Comparison of ENCODE assay signal across 9 mouse cellular contexts in genomic region chr16:90676920-90677574, GRCm38 (mm10). TPM values are rescaled to one million over a fixed set of nuclear protein-coding genes. Genes with fewer than 3 reads are reported as not detected.
DNase-seq lines count a peak whose midpoint lies in the region; ATAC-seq lines count a peak whose summit lies in the region.
"Had no signal": no experiment of that assay in that cellular context is flagged by ENCODE, and none has a peak within 500 bp of the region (broad histone marks: within the 10 kb centered on the region; RNA-seq: fewer than 3 reads in every experiment).

No protein-coding gene starts in this region.

- H3K27me3 ChIP-seq in embryonic facial prominence, embryonic 14.5 days (replicated peaks; ENCODE audit: control insufficient read depth, insufficient read depth, low read length), result no peaks in the 10 kb centered on the region
- H3K27me3 ChIP-seq in embryonic facial prominence, embryonic 10.5 days (replicated peaks; ENCODE audit: low read depth, poor library complexity, severe bottlenecking), result no peaks in the 10 kb centered on the region
- H3K27me3 ChIP-seq in limb, embryonic 13.5 days, result no peaks in the 10 kb centered on the region
- H3K27me3 ChIP-seq: stomach, embryonic 15.5 days had no signal

- no peak overlapping the region for H3K4me3 ChIP-seq in embryonic facial prominence, embryonic 14.5 days (ENCODE audit: low read depth, low read length)
- no peak overlapping the region for H3K4me3 ChIP-seq in embryonic facial prominence, embryonic 10.5 days
- H3K4me3 ChIP-seq in limb, embryonic 13.5 days, result no peak overlapping the region
- H3K4me3 ChIP-seq: stomach, embryonic 15.5 days had no signal

- no peak overlapping the region for H3K4me2 ChIP-seq in embryonic facial prominence, embryonic 14.5 days (ENCODE audit: low read depth, low read length)
- 0 out of 2 replicates have a peak overlapping the region, but pooled peaks have one; percentile 17 for H3K4me2 ChIP-seq in limb, embryonic 13.5 days (replicated peaks)
- H3K4me2 ChIP-seq: stomach, embryonic 15.5 days had no signal

- no peak overlapping the region for H3K27ac ChIP-seq in embryonic facial prominence, embryonic 14.5 days (replicated peaks; ENCODE audit: low read depth, low read length)
- no peak overlapping the region for H3K27ac ChIP-seq in embryonic facial prominence, embryonic 10.5 days (replicated peaks)
- no peak overlapping the region for H3K27ac ChIP-seq in limb, embryonic 13.5 days
- H3K27ac ChIP-seq: stomach, embryonic 15.5 days had no signal

- H3K36me3 ChIP-seq in embryonic facial prominence, embryonic 14.5 days (ENCODE audit: control insufficient read depth, insufficient read depth, low read length), result no peaks in the 10 kb centered on the region
- H3K36me3 ChIP-seq in embryonic facial prominence, embryonic 10.5 days (replicated peaks), result no peaks in the 10 kb centered on the region
- no peaks in the 10 kb centered on the region for H3K36me3 ChIP-seq in limb, embryonic 13.5 days
- H3K36me3 ChIP-seq: stomach, embryonic 15.5 days had no signal

- 73% methylated on average over 20 of the region's 20 CpGs for WGBS in embryonic facial prominence, embryonic 14.5 days
- 84% methylated on average over 20 of the region's 20 CpGs for WGBS in embryonic facial prominence, embryonic 10.5 days
- WGBS in limb, embryonic 13.5 days, result 44% methylated on average over 20 of the region's 20 CpGs

- peaks cover 4% of the 10 kb centered on the region; the same call in 1 of the 2 replicates for H3K9me3 ChIP-seq in embryonic facial prominence, embryonic 14.5 days (ENCODE audit: control insufficient read depth, low read length)
- peaks cover 6% of the 10 kb centered on the region; the same call in 1 of the 2 replicates for H3K9me3 ChIP-seq in embryonic facial prominence, embryonic 10.5 days
- peaks cover 3% of the 10 kb centered on the region for H3K9me3 ChIP-seq in limb, embryonic 13.5 days
- H3K9me3 ChIP-seq: stomach, embryonic 15.5 days had no signal

- no peaks in the 10 kb centered on the region for H3K4me1 ChIP-seq in embryonic facial prominence, embryonic 14.5 days (ENCODE audit: control insufficient read depth, insufficient read depth, low read length)
- H3K4me1 ChIP-seq in embryonic facial prominence, embryonic 10.5 days, result no peaks in the 10 kb centered on the region
- H3K4me1 ChIP-seq in limb, embryonic 13.5 days, result no peaks in the 10 kb centered on the region
- H3K4me1 ChIP-seq: stomach, embryonic 15.5 days had no signal

- DNase-seq in embryonic facial prominence, embryonic 14.5 days (ENCODE audit: low spot score), result peak; percentile 46
- DNase-seq in embryonic facial prominence, embryonic 10.5 days (ENCODE audit: low spot score), result no peak
- peak; percentile 88 for DNase-seq in Muller cell, postnatal 12 days (ENCODE audit: inconsistent ontology term)
- no peak for DNase-seq in cerebellum, postnatal 14 days
- no peak for DNase-seq in layer of hippocampus, postnatal 36 days
- DNase-seq in layer of hippocampus, postnatal 10 days (ENCODE audit: low spot score in 2 of 2), result no peak

- ATAC-seq in embryonic facial prominence, embryonic 14.5 days (ENCODE audit: low read depth), result no peak; the same call in 1 of the 2 replicates
- ATAC-seq in granulocyte monocyte progenitor cell, adult 5-6 weeks (replicated peaks; ENCODE audit: poor library complexity, severe bottlenecking), result peak; percentile 97
- no peak for ATAC-seq in limb, embryonic 13.5 days (ENCODE audit: low FRiP score, low read depth)

- H3K9ac ChIP-seq in embryonic facial prominence, embryonic 14.5 days (ENCODE audit: low read depth, low read length), result no peak overlapping the region
- H3K9ac ChIP-seq in limb, embryonic 13.5 days, result no peak overlapping the region
- H3K9ac ChIP-seq: stomach, embryonic 15.5 days had no signal

RNA-seq across cellular contexts. Expression of gene Mis18a, which starts 50.2 kb away (rescaled TPM):
- polyA plus RNA-seq in embryonic facial prominence, embryonic 14.5 days (2014; fragmentation: Nextera tagmentation; extraction: Ambion mirVana), result 50.1 and 50.9 TPM in 2 replicates
- 99.0 and 103 TPM in 2 replicates for polyA plus RNA-seq in embryonic facial prominence, embryonic 10.5 days (2016; fragmentation: Nextera tagmentation; extraction: Ambion mirVana)
- 47.2 and 51.6 TPM in 2 replicates for total RNA-seq in granulocyte monocyte progenitor cell, adult 5-6 weeks (2014; fragmentation: Nextera tagmentation)
- total RNA-seq in granulocyte monocyte progenitor cell, adult 5-6 weeks (2017), result 38.0 and 70.5 TPM in 2 replicates
- polyA plus RNA-seq in limb, embryonic 13.5 days (2015; fragmentation: Nextera tagmentation; extraction: Ambion mirVana), result 70.7 and 74.5 TPM in 2 replicates
- 1 to 10 TPM; 9.4 to 9.5 TPM for total RNA-seq in layer of hippocampus, postnatal 36 days (2021)
- 1 to 10 TPM; 8.3 to 8.6 TPM for total RNA-seq in layer of hippocampus, postnatal 10 days (2021)

Comparison
In these comparisons a context has a peak if more than half of its experiments do, and no peak if none do; other contexts are left out.
1. DNase-seq: peak in embryonic facial prominence, embryonic 14.5 days (single experiment) and Muller cell, postnatal 12 days (single experiment); none in embryonic facial prominence, embryonic 10.5 days (single experiment), cerebellum, postnatal 14 days (0 of 2), layer of hippocampus, postnatal 36 days (0 of 2) and layer of hippocampus, postnatal 10 days (0 of 2).